Mouse (Mus musculus) liver, embryonic 12.5 days (tissue): ENCODE data around the gene Lmbr1l. TPM values are rescaled to one million over a fixed set of nuclear protein-coding genes. Genes with fewer than 3 reads are reported as not detected.

Experiments
- ATAC-seq: fragments of 200-750 bp; cut with Nextera tagmentation; 2 replicates; pipeline ENCODE4 v1.8.0; 2017; ENCODE audit warnings: moderate number of reproducible peaks, mild to moderate bottlenecking, moderate library complexity
- H3K27ac ChIP-seq: fragments of 300-500 bp; sonication (generic); 2 replicates; pipeline ENCODE4 v1.5.1; 2016; ENCODE audit warnings: mild to moderate bottlenecking
- H3K27me3 ChIP-seq: fragments of 300-500 bp; sonication (generic); replicated peaks from 2 replicates; pipeline ENCODE4 v1.6.1; 2016; ENCODE audit warnings: mild to moderate bottlenecking, moderate library complexity
- H3K36me3 ChIP-seq: fragments of 300-500 bp; sonication (generic); 2 replicates; pipeline ENCODE4 v1.6.1; 2016; ENCODE audit warnings: mild to moderate bottlenecking, moderate library complexity
- H3K4me1 ChIP-seq: fragments of 300-500 bp; sonication (generic); 2 replicates; pipeline ENCODE4 v1.6.1; 2016
- H3K4me2 ChIP-seq: fragments of 300-500 bp; sonication (generic); 2 replicates; pipeline ENCODE4 v1.6.1; 2016; ENCODE audit warnings: mild to moderate bottlenecking, moderate library complexity
- H3K4me3 ChIP-seq: fragments of 300-500 bp; sonication (generic); 2 replicates; pipeline ENCODE4 v1.5.1; 2016; ENCODE audit warnings: mild to moderate bottlenecking, moderate library complexity
- H3K9ac ChIP-seq: fragments of 300-500 bp; sonication (generic); 2 replicates; pipeline ENCODE4 v1.6.1; 2016; ENCODE audit warnings: mild to moderate bottlenecking, moderate library complexity
- H3K9me3 ChIP-seq: fragments of 300-500 bp; sonication (generic); replicated peaks from 2 replicates; pipeline ENCODE4 v1.6.1; 2016; ENCODE audit warnings: mild to moderate bottlenecking, moderate library complexity
- WGBS: fragments of 180-500 bp; shearing (Covaris S2); methylation state at CpG from one replicate; pipeline ENCODE4 v1.1.7; 2016; ENCODE audit not compliant: insufficient replicate concordance; 5-methylcytosine and 5-hydroxymethylcytosine counted together
- polyA plus RNA-seq: library from polyadenylated mRNA; unstranded; fragments of >200 nt; fragmentation: Nextera tagmentation; extraction: Ambion mirVana; gene quantifications from 2 replicates; pipeline ENCODE4 v1.2.1, GENCODE M21; 2016

Gene Lmbr1l
- polyA plus RNA-seq, 1 experiment from 2014 or later: 4.6 TPM

GRCm38 (mm10) chr15:98871070-98871915, 46.7 kb downstream of the Lmbr1l start, which contains the start of gene Kmt2d:
Kmt2d (minus strand) TSS chr15:98871204.
- ATAC-seq: peak; percentile 47

GRCm38 (mm10) chr15:98870179-98871069, 47.6 kb downstream of the Lmbr1l start:
- Histone ChIP-seq H3K36me3 (peaks cover 19% of the 10 kb centered on the region), H3K27me3 (no peaks in the 10 kb centered on the region), H3K4me2 (peak overlapping the region; percentile 96), H3K4me3 (peak overlapping the region; percentile 99), H3K9ac (peak overlapping the region; percentile 99), H3K27ac (peak overlapping the region; percentile 95), H3K9me3 (no peaks in the 10 kb centered on the region), H3K4me1 (peaks cover 54% of the 10 kb centered on the region)
- no peak for ATAC-seq
- WGBS: 2% methylated on average over 14 of the region's 16 CpGs

More at GRCm38 (mm10) chr15:98871070-98871915, 46.7 kb downstream of the Lmbr1l start, which contains the start of gene Kmt2d:
- H3K4me3 ChIP-seq: peak within 1 kb of the TSS; percentile 99
- H3K4me2 ChIP-seq: peak within 1 kb of the TSS; percentile 96
- under 1% methylated on average over 76 of the region's 94 CpGs for WGBS
- H3K36me3 ChIP-seq: peaks cover 10% of the 10 kb centered on the region
- peak within 1 kb of the TSS; percentile 95 for H3K27ac ChIP-seq
- peaks cover 54% of the 10 kb centered on the region for H3K4me1 ChIP-seq
- H3K9me3 ChIP-seq: no peaks in the 10 kb centered on the region
- H3K27me3 ChIP-seq: no peaks in the 10 kb centered on the region
- H3K9ac ChIP-seq: peak within 1 kb of the TSS; percentile 99

- ATAC-seq: peak; percentile 43; the same call in 1 of the 2 replicates
- Histone ChIP-seq H3K4me1 (peaks cover 54% of the 10 kb centered on the region), H3K27me3 (no peaks in the 10 kb centered on the region), H3K4me3 (peak overlapping the region; percentile 99), H3K9ac (peak overlapping the region; percentile 99), H3K4me2 (peak overlapping the region; percentile 96), H3K9me3 (no peaks in the 10 kb centered on the region), H3K36me3 (peaks cover 28% of the 10 kb centered on the region), H3K27ac (peak overlapping the region; percentile 95)
- 7% methylated on average over 8 of the region's 8 CpGs for WGBS
Measured at GRCm38 (mm10) chr15:98869342-98870178, 48.5 kb downstream of the Lmbr1l start.

GRCm38 (mm10) chr15:98868346-98869063, 49.5 kb downstream of the Lmbr1l start:
- peak overlapping the region; percentile 95 for H3K27ac ChIP-seq
- 35% methylated on average over 11 of the region's 11 CpGs for WGBS
- no peak for ATAC-seq
- H3K9ac ChIP-seq: peak overlapping the region; percentile 99
- H3K9me3 ChIP-seq: no peaks in the 10 kb centered on the region
- H3K36me3 ChIP-seq: peaks cover 38% of the 10 kb centered on the region
- H3K4me2 ChIP-seq: peak overlapping the region; percentile 96
- H3K4me3 ChIP-seq: peak overlapping the region; percentile 99
- H3K27me3 ChIP-seq: no peaks in the 10 kb centered on the region
- peaks cover 54% of the 10 kb centered on the region for H3K4me1 ChIP-seq

- H3K27ac ChIP-seq: peak overlapping the region; percentile 95
- no peaks in the 10 kb centered on the region for H3K9me3 ChIP-seq
- H3K4me1 ChIP-seq: peaks cover 42% of the 10 kb centered on the region
- H3K4me3 ChIP-seq: peak overlapping the region; percentile 99
- ATAC-seq: no peak
- peak overlapping the region; percentile 99 for H3K9ac ChIP-seq
- 29% methylated on average over 6 of the region's 6 CpGs for WGBS
- no peaks in the 10 kb centered on the region for H3K27me3 ChIP-seq
- H3K4me2 ChIP-seq: peak overlapping the region; percentile 96
- peaks cover 50% of the 10 kb centered on the region for H3K36me3 ChIP-seq
Measured at GRCm38 (mm10) chr15:98867321-98867720, 50.7 kb downstream of the Lmbr1l start.

GRCm38 (mm10) chr15:98866501-98866900, 51.5 kb downstream of the Lmbr1l start:
- no peak overlapping the region; the same call in 1 of the 2 replicates for H3K4me2 ChIP-seq
- H3K4me1 ChIP-seq: peaks cover 41% of the 10 kb centered on the region
- no peaks in the 10 kb centered on the region for H3K27me3 ChIP-seq
- H3K4me3 ChIP-seq: no peak overlapping the region
- H3K27ac ChIP-seq: peak overlapping the region; percentile 26; the same call in 1 of the 2 replicates
- peaks cover 58% of the 10 kb centered on the region for H3K36me3 ChIP-seq
- H3K9me3 ChIP-seq: no peaks in the 10 kb centered on the region
- ATAC-seq: no peak
- WGBS: 78% methylated on average over 5 of the region's 5 CpGs
- H3K9ac ChIP-seq: no peak overlapping the region

- Histone ChIP-seq H3K4me2 (no peak overlapping the region), H3K4me1 (peaks cover 41% of the 10 kb centered on the region), H3K27me3 (no peaks in the 10 kb centered on the region), H3K27ac (no peak overlapping the region), H3K9me3 (no peaks in the 10 kb centered on the region), H3K4me3 (no peak overlapping the region), H3K9ac (no peak overlapping the region), H3K36me3 (peaks cover 66% of the 10 kb centered on the region)
- no peak for ATAC-seq
- WGBS: 90% methylated on average over 8 of the region's 8 CpGs
Measured at GRCm38 (mm10) chr15:98865771-98866170, 52.3 kb downstream of the Lmbr1l start.

- WGBS: 91% methylated on average over 6 of the region's 6 CpGs
- H3K4me1 ChIP-seq: peaks cover 37% of the 10 kb centered on the region
- H3K4me2 ChIP-seq: no peak overlapping the region
- peaks cover 74% of the 10 kb centered on the region for H3K36me3 ChIP-seq
- ATAC-seq: no peak
- no peaks in the 10 kb centered on the region for H3K27me3 ChIP-seq
- H3K9me3 ChIP-seq: no peaks in the 10 kb centered on the region
- no peak overlapping the region for H3K27ac ChIP-seq
- H3K9ac ChIP-seq: no peak overlapping the region
- no peak overlapping the region for H3K4me3 ChIP-seq
Measured at GRCm38 (mm10) chr15:98864951-98865350, 53.1 kb downstream of the Lmbr1l start.

- 85% methylated on average over 12 of the region's 12 CpGs for WGBS
- Histone ChIP-seq H3K9ac (no peak overlapping the region), H3K4me3 (no peak overlapping the region), H3K27ac (no peak overlapping the region), H3K4me2 (no peak overlapping the region), H3K27me3 (no peaks in the 10 kb centered on the region), H3K4me1 (peaks cover 26% of the 10 kb centered on the region), H3K36me3 (peaks cover 88% of the 10 kb centered on the region), H3K9me3 (no peaks in the 10 kb centered on the region)
- no peak for ATAC-seq
Measured at GRCm38 (mm10) chr15:98863451-98863958, 54.5 kb downstream of the Lmbr1l start.

- Histone ChIP-seq H3K4me3 (no peak overlapping the region), H3K4me2 (no peak overlapping the region), H3K9ac (no peak overlapping the region), H3K27ac (no peak overlapping the region), H3K9me3 (no peaks in the 10 kb centered on the region), H3K27me3 (no peaks in the 10 kb centered on the region), H3K36me3 (peaks cover 100% of the 10 kb centered on the region), H3K4me1 (peaks cover 9% of the 10 kb centered on the region)
- 86% methylated on average over 21 of the region's 21 CpGs for WGBS
- no peak for ATAC-seq
Measured at GRCm38 (mm10) chr15:98861701-98862410, 56.2 kb downstream of the Lmbr1l start.
